Mouse (Mus musculus) C2C12 (cell line): ENCODE data around the gene Kcnk2.

Experiments
- CTCF ChIP-seq: IDR thresholded peaks from one replicate; pipeline ENCODE4 v1.5.1; 2011; ENCODE audit not compliant: control insufficient read depth, insufficient read depth, insufficient read length
- USF1 ChIP-seq: IDR thresholded peaks from one replicate; pipeline ENCODE4 v1.6.1; 2011; ENCODE audit warnings: low read depth, mild to moderate bottlenecking, control low read depth, moderate library complexity

GRCm38 (mm10) chr1:189386848-189387247, 15.2 kb downstream of the Kcnk2 start:
- TF ChIP-seq USF1 (no peak), CTCF (no peak)
